Mouse (Mus musculus) naive thymus-derived CD4-positive, alpha-beta T cell, adult 2 months (primary cell): ENCODE measurements around the gene Szrd1.

Source experiments
- DNase-seq: peaks from one replicate; pipeline ENCODE4 v3.0.0-alpha.2; 2011; ENCODE audit warnings: low read depth

Gene Szrd1

GRCm38 (mm10) chr4:141114521-141114981, 25.0 kb downstream of the Szrd1 start:
- DNase-seq = no peak

DNA sequence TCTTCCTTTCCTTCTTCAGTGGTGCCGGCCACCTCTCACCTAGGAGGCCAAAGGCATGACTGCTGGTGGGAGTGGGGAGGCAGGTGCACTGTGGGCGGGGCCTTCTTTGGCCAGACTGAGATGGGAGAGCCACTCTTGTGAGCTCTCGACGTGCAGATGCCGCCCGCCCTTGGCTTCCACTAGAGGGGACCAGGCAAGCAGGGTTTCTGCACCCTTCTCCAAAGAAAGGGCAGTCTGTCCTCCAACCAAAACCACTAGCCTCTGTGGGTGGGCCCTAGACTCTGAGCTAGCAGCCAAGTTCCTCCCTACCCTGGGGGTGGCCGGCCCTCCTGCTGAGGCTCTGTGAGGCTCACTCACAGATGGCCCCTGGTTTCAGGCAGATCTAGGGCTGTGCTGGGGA, 25.7 kb downstream of the Szrd1 start:
- DNase-seq = no peak

DNA sequence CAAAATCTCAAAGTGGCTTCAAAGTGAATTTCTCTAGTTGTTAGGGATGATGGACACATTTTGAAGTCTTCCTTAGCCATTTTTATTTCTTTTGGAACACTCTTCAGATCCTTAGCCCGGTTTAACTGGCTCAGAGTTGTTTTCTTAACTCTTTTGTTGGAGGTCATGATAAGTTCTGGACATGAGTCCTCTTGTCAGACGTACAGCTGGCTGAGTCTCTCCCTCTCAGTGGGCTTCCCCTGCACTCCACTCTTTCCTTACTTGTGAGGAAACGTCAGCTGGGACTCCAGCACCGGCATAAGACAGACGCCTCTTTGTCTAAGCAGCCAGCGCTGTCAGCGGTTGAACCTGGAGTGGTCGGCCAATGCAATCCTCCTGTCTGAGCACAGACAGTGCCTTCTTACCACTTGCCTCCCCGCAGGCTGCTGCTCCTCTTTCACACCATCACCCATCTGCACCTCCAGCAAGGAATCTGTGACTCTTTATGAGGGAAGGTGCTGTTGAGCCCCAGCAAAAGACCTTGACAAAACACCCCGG, 31.3 kb downstream of the Szrd1 start:
- no peak for DNase-seq

DNA sequence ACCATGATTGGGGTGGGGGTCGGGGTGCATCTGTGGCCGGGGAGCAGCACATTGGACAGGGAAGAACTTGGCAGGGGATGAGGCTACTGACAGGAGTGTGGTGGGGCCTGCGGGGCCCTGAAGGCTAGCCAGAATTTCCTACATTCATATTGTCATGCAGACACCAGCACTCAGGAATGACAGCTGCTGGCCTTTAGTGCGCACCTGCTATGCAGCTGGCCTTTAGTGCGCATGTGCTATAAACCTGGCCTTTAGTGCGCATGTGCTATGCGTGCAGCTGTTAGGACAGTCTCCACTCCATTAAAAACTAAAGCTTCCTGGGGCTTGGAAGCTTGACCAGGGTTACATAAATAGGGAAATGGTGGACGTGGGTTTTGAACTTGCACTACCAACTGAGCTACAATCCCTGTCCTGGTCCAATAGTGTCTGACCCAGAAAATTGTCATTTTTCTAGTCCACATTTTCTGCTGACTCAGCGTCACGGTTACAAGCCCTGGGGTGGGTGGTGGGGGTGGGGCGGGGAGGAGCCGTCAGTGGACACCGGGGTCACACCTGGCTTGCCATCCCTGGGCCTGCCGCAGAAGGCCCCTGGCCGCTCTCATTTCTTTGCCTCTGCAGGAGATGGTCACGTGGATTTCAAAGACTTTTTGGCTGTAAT, 32.9 kb downstream of the Szrd1 start:
- DNase-seq = no peak

- DNase-seq = peak; percentile 23
These were observed 37.7 kb downstream of the Szrd1 start for GRCm38 (mm10) chr4:141101855-141102254.

GRCm38 (mm10) chr4:141101291-141101690, 38.3 kb downstream of the Szrd1 start:
- DNase-seq = no peak

DNA sequence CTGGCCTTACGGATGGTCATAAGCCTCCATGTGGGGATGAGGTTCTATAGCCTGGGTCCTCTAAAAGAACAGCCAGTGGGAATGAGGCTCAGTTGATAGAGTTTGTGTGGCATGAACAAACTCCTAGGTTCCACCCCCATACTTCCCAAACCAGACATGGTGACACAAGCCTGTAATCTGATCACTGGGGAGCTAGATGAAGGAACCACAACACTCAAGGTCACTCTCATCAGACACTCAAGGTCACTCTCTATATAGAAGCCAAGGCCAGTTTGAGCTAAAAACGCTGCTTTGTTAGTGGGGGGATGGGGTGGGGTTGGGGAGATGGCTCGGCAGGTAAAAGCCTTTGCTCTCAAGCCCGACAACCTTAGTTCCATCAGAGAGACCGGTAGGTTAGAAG, 39.6 kb downstream of the Szrd1 start:
- no peak for DNase-seq

GRCm38 (mm10) chr4:141098935-141099334, 40.6 kb downstream of the Szrd1 start:
- DNase-seq = no peak

DNA sequence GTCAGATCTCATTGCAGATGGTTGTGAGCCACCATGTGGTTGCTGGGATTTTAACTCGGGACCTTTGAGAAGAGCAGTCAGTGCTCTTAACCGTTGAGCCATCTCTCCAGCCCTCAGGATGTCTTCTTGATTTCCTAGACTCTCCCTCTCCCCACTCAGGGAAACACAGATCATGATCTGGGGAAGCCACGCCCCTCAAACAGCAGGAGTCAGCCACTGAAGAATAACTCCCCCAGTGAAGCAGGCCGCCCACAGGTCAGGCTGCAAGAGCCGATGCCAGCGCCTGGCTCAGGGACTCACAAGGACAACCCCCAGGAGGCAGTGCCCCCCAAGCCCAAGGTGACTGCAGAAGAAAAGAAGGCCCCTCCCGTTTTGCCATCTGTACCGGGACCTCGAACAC, 42.9 kb downstream of the Szrd1 start:
- DNase-seq = no peak

GRCm38 (mm10) chr4:141095016-141095415, 44.6 kb downstream of the Szrd1 start:
- DNase-seq = no peak

DNA sequence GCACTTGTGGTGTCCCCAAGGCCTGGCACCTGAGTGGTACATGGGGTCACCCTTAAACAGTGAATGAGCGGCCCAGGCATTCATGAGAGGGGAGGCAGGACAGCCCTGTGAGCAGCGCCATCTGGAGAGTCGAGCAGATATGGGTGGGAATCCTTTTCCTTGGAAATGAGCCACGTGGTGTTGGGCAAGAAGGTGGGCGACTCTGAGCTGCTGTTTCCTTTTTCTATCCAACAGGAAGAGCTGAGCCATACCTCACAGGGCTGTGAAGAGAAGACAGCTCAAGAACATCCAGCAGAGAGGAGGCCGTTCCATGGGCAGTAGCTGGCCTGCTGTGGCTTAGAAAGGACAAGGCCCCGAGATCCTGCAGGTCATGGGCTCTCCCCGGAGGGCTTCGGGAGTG, 50.9 kb downstream of the Szrd1 start:
- no peak for DNase-seq

GRCm38 (mm10) chr4:141088033-141088432, 51.5 kb downstream of the Szrd1 start, which contains the start of gene Spata21:
Gene Spata21 (plus strand): TSS chr4:141088333.
- DNase-seq = no peak

GRCm38 (mm10) chr4:141086862-141087261, 52.7 kb downstream of the Szrd1 start:
- DNase-seq = no peak

GRCm38 (mm10) chr4:141078510-141079137, 61.0 kb downstream of the Szrd1 start:
- no peak for DNase-seq

DNA sequence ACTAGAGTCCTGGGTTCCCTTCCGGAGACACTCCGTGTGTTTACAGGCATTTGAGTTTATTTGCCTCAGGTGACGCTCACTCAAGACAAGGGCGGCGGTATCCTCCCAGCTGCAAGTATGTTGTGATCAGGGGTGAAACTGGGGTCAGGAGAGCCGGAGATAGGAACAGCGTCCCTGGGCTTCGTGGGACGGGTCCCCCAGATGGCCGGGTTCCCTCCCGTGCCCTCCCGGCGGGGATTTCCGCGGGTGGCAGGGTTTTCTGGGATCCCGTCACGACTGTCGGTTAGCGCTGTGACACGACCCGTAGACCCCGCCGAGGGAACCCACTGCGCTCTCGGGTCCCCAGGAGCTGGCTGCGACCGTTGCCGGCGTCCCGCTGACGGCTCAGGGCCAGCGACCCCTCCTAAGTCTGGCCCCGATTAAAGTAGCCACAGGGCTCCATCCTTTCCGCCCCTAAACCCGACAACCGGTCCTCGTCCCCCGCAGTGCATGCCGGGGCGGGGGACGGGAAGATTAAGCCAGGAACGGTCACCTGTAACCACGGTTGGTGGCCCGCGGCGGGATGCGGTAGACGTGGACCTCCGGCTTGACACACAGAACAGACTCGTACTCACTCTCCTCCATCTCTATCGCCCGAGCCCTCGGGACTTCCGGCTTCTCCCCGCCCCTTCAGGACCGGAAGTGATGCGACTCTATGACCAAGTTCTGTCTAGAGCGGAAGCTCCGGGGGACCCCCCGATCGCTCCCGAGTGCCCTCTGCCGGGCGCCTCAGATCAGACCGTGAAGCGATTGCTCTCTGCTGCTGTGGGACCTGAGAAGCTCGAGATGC, 61.7 kb downstream of the Szrd1 start, which contains the start of gene Necap2:
Necap2 (minus strand) TSS at position 677 of the 829 bp plus-strand sequence.
- DNase-seq = peak; percentile 97

DNA sequence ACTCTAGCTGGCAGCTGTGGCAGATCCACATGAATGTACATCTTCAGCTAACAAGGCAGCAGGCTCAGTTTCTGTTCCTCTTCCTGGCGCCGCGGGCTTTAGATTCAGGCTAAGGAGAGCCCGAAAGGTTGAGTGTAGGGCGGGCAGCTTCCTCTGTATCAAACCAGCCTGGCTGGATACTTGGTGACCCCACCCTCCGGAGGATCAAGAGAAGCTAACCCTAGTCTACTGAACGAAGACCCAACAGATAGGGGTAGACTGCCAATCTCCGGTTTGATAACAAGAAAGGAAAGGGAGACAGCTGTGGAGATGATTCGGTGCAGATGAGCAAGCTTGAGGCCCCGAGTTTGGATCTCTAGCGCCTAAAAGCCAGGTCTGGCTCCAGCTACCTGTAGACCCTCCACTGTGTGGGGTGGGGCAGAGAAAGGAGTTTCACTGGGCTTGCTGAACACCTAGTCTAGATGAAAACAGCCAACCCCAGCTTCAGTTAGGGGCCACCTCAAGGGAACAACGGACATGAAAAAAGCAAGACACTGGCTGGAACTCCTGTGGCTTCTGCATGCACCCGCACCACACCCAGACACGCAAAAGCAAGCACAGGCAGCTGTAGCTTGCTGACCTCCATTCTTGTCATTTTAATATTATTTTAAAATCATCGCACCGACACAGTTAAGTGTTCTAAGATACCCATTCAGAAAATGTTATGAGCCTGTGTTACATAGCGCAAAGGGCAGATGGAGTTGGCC, 62.6 kb downstream of the Szrd1 start:
- peak; percentile 35 for DNase-seq

DNA sequence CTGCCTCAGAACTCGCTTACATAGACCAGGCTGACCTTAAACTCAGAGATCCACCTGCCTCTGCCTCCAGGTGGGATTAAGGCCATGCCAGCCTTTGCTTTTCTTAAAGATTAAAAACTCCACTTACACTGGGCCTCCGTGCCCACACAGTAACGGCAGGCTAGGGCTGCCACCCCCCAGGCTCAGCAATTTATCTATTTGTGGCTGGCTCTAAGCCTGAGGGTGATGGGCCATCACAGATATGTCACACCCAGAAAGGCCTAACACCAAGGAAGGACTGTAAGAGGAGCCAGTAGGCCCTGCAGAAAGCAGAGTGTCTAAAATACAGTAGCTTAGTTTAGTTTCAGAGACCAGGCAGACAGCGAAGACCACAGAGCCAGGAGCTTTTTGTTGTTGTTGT, 65.5 kb downstream of the Szrd1 start:
- no peak for DNase-seq

DNA sequence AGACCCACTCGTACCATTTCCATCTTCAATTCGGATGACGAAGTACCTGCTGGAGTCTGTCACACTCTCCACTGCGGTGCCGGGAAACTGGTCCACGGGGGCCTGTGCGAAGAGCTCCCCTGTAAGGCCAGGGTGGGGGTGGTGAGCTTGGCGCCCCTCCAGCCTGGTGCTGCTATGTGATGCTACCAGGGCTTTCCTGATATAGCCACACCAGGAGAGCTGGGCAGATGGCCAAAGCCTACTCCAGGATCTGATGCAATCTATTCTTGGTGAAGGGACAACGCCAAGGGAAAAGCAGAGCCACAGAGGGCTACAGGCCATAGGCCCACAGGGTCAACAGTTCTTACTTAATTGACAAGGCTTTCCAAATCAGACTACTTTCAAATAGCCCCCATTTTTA, 65.9 kb downstream of the Szrd1 start:
- DNase-seq = no peak

DNA sequence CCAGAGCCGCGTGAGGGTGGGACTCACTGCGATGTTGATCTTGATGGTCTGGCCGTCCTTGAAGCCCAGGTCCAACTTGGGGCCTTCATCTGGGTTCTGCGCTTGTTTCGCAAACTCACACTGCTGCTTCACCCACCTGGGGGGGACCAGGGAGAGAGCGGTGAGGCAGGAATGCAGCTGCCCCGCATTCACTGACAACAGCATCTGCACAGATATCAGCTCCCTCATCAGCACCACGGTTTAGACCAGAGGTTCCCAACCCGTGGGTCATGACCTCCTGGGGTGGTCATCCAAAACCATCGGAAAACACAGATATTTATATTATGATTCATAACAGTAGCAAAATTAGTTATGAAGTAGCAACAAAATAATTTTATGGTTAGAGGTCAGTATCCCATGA, 67.1 kb downstream of the Szrd1 start:
- no peak for DNase-seq

DNA sequence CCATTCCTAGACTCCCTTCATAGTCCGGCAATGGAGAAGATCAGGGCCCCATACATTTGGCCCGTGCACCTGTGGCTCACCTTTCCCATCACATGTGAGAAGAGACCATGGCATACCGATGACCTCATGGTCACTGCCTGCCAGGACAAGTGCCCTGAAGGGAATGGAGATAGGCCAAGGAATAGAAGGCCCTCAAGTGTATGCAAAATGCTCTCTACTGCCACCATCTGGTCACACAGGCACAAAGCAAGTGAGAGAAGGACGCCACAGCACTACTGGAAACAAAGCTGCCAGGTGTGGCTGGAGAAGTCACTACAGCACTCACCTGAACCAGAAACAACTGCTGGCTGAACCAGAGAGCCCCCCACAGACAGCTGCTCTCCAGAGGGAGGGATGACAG, 69.8 kb downstream of the Szrd1 start:
- DNase-seq = peak; percentile 79

- no peak for DNase-seq
These were observed 70.9 kb downstream of the Szrd1 start for GRCm38 (mm10) chr4:141068655-141069054.

- DNase-seq = no peak
These were observed 72.0 kb downstream of the Szrd1 start for GRCm38 (mm10) chr4:141067516-141068046.
